Mouse (Mus musculus) cerebellum, adult 18-20 months (tissue): ENCODE data around the gene Zbp1.

Experiments
- DNase-seq, 2 experiments: peaks; one replicate each; pipeline ENCODE4 v3.0.0; 2021

Gene Zbp1

DNA sequence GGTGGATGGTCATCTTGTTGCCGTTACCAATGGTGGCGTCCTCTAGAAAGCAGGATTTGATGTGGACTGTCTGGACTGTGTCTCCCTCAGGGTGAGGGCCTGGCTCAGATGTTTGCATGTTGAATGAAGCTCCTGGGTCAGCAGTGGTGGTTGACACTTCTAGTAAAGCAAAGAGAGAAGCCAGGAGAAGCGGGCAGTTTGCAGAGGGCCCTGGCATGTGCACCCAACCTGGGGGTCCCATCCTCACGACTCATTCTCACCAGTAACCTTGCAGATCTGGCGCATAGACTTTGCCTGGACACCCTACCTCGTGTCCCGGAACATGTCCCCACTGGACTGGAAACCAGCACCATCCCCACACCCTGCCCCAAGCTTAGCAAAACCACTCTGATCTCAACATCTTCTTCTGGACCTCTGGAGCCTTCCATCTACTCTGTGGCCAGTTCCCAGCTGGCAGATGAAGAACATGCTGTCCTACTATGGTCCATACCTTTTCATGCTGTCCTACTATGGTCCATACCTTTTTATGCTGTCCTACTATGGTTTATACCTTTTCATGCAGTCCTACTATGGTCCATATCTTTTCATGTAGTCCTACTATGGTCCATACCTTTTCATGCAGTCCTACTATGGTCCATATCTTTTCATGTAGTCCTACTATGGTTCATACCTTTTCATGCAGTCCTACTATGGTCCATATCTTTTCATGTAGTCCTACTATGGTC, 9.5 kb downstream of the Zbp1 start:
- no peak for DNase-seq

DNA sequence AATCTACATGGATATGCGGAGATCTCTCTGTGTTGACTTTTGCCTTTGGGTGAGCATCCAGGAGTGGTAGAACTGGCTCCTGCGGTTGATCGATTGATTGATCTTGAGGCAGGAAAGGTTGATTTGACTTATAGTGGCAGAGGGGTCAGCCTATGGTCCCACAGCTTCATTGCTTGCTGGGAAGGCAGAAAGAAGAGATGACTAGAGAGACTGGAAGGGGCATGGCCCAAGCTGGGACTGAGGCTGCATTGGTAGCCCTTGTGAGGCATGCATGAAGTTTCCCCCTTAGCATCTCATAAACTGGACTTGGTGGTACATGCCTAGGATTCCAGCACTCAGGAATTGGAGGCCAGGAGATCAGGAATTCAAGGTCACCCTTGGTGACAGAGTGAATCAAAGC, 11.7 kb downstream of the Zbp1 start:
- DNase-seq, result no peak

GRCm38 (mm10) chr2:173205563-173206099, 13.1 kb downstream of the Zbp1 start:
- DNase-seq, result no peak

DNA sequence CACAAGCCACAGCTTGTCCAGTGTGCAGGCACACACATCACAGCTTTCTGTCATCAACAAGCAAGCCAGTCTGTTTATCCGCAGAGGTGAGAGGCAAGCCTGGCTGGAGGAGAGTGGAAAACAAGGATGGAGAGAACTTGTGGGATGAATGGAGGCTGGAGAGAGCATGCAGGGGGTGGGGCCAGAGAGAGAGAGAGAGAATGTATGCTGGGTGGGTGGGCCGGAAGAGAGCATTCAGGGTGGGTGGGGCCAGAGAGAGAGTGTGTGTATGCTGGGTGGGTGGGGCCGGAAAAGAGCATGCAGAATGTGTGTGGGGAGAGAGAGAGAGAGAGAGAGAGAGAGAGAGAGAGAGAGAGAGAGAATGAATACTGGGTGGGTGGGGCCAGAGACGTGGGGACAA, 14.1 kb downstream of the Zbp1 start:
- DNase-seq, result no peak

DNA sequence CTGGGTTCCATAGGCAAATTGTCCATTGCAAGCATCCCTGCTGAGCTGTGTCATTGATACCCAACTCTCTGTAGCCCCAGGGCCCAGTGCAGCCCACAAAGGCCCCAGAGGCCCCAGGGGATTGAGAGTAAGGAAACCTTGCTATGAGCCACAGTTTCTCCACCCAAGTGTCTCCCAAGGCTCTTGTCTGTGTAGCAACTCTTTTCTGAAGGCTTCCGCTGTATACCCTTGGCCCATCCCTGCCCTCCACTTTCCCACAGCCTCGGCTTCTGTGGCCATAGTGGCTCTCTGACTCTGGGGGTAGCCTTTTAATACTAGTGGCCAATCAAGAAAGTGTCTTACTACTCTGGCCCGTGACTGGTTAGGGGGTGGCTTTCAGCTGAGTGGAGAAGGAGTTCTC, 15.0 kb downstream of the Zbp1 start:
- no peak for DNase-seq

GRCm38 (mm10) chr2:173202924-173203689, 15.6 kb downstream of the Zbp1 start:
- DNase-seq, result no peak

DNA sequence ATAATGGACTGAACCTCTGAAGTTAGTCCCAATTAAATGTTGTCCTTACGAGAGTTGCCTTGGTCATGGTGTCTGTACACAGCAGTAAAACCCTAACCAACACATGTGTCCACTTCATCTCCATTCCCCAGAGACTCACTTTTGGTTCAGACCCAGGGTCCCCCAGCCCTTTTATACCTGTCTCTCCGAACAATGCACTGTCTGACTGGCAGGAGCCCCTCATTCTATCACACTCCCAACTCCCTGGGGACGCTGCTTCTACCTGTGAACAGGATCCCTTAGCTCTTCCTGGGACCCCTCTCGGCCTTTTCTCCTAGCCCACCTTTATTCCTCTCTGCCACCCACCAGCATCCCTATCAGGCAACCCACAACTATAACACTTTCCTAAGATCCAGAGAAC, 23.9 kb downstream of the Zbp1 start:
- DNase-seq, result no peak

GRCm38 (mm10) chr2:173187182-173187855, 31.4 kb downstream of the Zbp1 start:
- no peak for DNase-seq

DNA sequence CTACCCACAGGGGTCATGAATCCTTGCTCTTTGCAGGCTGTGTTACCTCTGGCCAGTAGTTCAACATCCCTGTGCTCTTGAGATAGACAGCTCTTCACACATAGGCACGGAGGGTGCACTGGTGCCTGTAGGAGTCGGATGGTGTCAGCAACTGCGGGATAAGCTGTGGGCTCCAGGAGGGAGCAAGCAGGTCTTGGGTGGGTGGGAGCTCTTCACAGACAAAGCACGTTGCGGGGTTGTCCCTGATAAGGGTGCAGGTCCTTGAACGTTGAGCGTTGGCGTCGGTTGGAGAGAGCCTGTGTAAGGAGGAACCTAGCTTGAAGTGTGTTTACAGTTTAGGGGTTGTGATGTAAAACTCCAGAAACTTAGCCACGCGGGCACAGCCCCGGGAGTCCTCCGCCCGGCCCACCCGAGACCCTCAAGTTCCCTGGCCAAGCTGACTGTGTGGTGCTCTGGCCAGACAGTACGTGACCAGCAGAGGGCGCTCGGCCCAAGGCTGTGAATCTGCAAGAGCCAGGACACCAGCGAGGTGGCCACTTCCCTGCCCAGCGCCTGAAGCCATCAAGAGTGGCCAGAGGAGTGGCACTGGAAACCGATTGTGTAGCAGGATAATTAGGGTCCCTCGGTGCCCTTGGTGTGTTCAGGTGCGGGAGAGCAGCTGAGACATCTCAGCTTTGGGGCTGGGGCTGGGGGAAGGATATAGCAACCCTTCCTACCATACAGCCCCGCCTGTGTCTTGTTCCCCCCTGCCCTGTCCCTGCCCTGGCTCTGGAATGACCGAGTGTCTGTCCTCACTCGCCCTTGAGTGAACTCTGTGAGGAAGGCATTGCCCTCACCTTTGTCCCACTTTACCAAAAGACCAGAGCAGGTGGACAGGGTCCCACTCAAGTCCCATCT, 32.4 kb downstream of the Zbp1 start:
- DNase-seq, result peak; percentile 60 to 78

DNA sequence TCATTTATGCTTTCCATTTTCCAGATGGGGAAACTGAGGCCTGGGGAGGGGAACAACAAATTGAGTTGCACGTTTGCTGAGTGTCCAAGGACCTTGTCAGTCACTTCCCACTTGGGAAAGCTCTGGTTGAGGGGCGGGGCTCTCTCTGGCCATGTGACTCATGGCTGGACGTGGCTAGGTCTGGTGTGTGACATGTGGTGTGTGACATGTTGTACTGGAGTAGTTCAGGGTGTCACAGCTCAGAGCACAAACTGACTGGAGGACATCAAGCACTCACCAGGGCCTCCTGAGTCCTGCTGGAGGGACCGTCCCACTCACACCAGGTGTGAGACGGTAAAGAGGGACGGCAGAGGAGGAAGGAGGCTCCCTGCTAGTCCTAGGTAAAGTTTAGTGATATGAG, 33.4 kb downstream of the Zbp1 start:
- DNase-seq, result no peak

- no peak for DNase-seq
These were observed 34.1 kb downstream of the Zbp1 start for GRCm38 (mm10) chr2:173184475-173185080.

GRCm38 (mm10) chr2:173183836-173184460, 34.8 kb downstream of the Zbp1 start:
- peak; percentile 27 to 48 for DNase-seq

DNA sequence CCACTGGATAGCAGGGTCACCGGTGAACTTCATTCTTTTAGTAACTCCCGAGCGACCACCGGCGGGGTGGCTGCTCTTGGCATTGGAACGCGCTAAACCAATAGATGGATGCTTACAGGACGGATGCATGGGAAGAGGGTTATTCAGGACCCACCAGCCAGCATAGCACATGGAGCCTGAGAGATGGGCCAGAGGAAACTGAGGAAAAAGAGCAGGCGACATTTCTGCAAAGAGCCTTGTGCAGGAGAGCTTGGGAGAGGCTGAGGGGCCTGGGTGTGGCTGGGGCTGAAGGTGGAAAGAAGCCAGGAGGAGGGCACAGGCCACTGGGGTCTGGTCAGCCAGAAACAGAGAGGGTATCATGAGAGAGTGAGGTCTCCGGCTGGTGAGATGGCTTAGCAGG, 35.4 kb downstream of the Zbp1 start:
- DNase-seq, result no peak

- DNase-seq, result no peak
These were observed 35.9 kb downstream of the Zbp1 start for GRCm38 (mm10) chr2:173182796-173183195.

GRCm38 (mm10) chr2:173181901-173182300, 36.8 kb downstream of the Zbp1 start:
- no peak for DNase-seq

- DNase-seq, result no peak
These were observed 37.2 kb downstream of the Zbp1 start for GRCm38 (mm10) chr2:173181486-173181885.

DNA sequence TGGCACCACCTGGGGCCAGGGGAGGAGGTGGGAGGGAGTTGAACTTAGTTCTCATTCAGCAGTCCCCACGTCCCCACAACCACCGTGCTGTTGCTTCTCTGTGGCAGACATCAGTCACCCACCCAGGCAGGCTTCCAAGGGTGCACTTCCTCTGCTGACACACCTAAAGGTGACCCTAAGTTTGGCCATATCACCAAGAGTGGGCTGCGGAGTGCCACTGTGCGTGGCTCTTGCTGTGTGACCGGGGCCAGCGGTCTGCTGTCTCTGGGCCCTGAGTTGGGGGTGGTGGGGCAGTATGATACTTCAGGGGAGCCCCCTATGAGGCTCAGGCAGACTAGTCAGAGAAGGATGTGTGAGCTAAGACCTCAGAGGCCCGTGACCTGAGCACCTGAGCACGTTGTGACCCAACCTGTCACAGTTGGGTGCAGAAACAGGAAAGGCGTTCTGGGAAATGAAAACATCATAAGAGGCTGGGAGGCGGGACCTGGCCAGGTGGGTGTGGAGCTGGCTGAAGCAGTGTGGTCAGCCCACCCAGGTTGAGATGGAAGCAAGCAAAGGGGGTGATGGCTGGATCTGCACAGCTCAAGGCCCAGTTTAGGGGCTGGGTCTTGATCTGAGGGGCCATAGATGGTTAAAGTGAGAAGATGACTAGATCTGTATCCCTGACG, 37.9 kb downstream of the Zbp1 start:
- DNase-seq, result no peak

DNA sequence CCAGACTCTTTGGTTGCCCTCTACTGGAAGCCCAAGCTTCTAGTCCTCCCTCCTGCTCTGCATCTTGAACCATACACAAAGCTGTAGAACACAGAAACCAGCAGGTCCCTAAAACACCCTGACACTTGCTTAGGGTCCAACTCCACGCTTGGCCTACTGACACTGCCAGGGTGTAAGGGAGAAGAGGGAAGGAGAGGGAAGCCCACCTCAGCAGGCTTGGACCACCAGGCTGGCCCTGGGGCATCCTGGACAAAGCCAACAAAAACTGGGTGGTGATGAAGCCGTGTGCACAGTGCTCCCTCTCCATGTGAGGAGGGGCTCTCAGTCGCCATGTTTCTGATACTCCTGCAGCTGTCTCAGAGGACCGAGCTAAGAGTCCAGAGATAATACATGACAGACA, 38.7 kb downstream of the Zbp1 start:
- no peak for DNase-seq

- DNase-seq, result no peak
These were observed 39.7 kb downstream of the Zbp1 start for GRCm38 (mm10) chr2:173179046-173179445.

DNA sequence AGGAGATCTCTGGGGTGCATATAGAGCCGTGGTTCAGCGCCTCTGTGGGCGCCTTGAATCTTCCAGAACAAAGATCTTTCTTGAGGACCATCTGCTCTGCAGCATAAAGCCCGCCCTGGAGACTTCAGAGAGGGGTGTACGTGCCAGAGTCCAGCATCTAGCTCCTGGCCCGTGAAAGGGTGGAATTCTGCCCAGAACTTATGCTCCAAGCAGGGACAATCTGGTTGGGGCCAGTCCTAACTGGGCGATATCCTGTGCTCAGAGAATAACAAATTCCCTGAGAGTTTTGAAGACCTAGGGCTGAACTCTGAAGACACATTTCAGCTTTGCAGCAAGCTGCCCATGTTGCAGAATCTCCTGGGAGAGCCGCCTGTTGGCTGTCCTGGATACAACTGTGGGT, 40.8 kb downstream of the Zbp1 start:
- no peak for DNase-seq

DNA sequence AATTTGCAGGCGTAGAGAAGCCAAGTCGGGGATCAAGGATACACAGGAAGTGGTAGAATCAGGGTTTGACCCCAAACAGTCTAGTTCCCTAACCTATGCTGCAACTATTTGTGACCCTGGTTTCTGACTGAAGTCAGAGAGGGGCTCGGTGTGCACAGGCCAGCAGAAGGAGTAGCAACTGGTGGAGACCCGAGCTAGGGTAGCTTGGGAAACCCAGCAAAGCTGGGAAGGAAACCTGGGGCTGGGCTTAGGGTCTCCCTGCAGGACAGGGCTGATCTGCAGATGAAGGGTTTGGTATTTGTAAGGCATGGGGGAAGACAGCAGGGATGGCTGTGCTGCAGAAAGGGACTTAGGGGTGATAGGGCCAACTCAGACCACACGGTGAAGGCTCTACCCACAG, 41.2 kb downstream of the Zbp1 start:
- no peak for DNase-seq
